Mouse (Mus musculus): ENCODE results near the gene Hyal1.

Hyal1 gene

DNA sequence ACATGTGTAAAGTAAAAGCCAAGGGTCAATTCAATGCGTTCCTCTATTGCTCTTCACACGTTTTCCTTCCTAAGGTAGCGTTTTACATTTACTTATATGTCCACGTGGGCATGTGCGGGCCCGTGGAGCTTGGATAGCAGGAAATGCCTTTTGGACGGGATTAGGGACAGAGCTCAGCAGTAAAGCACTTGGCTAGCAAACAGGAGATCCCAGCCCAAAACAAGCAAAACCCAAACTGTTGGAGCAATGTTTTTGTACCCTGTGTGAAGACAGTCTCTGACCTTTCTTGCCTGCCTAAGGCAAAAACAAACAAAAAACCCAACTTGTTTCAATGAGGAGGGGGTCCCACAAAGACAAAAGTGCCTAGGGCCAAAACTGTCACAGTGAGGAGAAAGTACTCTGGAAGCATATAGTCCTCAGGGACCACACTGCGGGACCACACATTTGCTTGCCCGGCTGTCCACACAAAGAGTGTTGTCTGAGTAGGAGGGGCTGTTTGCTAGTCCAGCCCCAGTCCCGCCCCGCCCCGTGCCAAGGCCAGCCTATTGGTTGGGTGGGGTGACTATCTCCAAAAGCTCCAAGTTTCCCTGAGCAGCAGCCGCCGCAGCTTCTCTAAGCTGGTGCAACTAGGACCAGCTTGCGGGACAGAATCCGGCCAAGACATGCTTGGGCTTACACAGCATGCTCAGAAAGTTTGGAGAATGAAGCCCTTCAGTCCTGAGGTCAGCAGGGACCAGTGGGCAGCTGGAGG, at the start of gene Hyal1:
Gene Hyal1 (plus strand): TSS at position 571 of the 751 bp plus-strand sequence.
- DNase-seq = peak in 1 of 2 experiments; percentile 36

DNA sequence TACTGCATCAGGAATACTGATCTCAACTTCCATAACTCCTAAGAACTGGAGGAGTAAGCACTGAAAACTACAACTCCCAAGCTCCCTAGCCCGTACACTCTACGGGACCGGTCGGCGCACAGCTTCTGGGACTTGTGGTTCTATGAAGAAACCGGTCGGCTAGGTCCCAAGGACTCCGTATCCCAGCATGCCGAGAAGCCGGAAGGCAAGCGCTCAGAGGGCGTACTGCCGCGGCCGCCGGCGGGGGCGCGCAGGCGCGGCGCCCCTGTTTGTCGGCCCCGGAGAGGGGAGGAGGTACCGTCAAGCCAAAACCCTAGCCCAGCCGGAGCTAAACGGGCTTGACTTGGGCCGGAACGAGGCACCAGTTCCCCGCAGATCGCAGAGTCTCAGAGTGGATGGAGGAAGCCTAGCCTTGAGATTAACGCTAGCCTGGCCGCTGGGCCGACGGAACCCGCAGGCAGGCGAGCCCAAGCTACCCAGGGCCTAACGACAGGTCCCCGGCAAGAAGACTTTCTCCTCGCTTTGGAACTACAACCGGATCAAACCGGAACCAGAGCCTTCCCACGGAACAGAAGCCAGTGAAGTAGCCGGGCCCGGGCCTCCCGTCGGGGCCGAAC, 42.8 kb upstream of the Hyal1 start, which contains the start of gene Tmem115:
Gene Tmem115 (plus strand): TSS at position 155 of the 617 bp plus-strand sequence.
- DNase-seq = peak; percentile 90 to 97

DNA sequence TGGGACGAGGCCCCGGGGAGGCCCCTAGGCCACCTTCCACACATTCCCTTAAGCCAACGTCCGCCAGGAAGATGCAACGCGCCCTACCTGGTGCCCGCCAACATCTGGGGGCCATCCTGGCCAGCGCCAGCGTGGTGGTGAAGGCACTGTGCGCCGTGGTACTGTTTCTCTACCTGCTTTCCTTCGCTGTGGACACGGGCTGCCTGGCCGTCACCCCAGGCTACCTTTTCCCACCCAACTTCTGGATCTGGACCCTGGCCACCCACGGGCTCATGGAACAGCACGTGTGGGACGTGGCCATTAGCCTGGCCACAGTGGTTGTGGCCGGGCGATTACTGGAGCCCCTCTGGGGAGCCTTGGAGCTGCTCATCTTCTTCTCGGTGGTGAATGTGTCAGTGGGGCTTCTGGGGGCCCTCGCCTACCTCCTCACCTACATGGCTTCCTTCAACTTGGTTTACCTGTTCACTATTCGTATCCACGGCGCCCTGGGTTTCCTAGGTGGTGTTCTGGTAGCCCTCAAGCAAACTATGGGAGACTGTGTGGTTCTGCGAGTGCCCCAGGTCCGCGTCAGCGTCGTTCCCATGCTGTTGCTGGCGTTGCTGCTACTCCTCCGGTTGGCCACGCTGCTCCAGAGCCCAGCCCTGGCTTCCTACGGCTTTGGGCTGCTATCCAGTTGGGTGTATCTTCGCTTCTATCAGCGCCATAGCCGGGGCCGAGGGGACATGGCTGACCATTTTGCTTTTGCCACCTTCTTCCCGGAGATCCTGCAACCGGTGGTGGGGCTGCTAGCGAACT, 42.1 kb upstream of the Hyal1 start:
- DNase-seq = peak in 1 of 2 experiments; percentile 44

DNA sequence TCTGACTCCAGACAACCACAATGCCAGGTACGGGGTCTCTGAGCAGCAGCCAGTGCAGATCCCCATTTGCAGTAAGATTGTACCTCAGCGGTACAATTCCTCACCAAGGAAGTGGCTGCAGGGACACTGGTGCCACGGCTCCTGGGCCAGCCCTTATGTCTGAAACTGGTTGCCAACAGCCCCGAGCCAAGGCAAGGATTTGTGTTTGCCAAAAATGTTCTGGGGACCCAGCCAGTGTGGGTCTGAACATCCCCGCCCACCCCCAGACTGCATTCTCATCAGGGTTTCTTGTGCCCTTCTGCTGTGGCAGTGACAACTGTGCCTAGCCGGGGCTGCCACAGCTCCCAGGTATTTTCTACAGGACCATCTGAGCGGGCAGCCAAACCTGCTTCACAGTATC, 38.5 kb upstream of the Hyal1 start:
- DNase-seq = no peak

DNA sequence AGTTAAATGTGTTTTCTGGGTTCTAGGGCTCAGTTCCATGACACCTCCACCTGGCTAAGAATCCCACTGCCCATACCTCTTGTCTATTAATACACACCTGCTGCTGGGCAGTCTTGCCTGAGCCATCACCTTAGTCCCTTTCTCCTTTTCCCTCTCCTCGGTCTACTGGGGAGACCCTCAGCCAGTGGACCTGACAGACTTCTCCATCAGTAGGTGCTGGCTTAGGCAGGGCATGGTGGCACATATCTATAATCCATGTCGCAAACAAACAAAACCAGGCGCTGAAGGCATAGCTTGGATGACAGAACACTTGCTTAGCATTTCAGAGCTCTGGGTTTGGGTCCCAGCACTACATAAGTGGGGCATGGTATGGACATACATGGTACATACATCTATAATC, 38.0 kb upstream of the Hyal1 start:
- DNase-seq = no peak

DNA sequence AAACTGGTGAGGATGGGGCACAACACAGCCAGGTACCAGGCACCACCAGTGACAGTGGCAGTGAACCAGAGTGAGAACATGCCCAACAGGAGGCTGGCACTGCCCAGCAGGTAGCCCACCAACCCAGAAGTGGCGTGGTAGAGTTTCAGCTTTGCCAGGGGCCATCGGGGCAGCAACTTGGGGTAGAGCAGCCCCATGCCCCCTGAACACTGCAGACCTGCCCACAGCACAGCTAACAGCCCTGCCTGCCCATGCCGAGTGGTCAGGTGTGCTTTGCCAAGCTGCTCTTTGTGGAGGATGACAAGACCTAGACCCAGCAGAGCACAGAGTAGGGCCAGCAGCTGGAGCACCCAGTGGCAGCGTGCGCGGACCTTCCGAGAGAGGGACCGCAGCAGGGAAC, 36.8 kb upstream of the Hyal1 start:
- no peak for DNase-seq

DNA sequence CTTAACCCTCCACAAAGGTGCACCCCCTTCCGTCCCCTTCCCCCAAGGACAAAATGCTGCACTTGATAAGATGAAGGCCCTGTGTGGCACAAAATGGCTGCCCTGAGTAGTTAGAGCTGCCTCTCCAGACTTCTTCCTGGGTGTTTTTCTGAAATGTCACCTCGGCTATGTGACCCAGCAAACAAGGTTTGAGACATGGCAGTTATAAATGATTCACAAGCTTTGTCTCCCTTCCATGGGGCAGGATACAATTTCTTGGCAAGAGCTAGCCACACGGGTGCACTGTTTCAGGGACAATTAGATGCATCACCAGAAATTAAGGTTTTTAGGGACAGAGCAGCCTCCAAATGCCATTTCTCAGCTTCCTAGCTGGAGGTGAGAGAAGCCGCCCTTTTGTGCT, 36.3 kb upstream of the Hyal1 start:
- DNase-seq = no peak

DNA sequence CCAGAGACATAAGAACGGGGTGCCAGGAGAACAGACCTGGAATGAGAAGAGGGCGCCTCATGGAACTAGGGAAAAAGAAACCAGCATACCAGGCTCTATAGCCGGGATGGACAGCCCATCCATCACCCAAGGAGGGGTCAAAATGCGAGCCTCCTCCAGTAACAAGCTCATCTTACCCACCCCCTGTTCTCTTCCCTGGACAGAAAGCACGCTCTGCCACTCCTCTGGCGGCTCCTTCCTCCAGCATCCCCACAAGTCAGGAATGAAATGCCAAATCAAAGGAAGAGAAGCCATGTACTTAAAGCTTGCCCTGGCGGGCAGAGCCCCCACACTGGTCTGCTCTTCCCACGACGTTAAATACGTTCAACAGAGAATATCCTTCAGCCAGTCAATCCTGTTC, 35.7 kb upstream of the Hyal1 start:
- no peak for DNase-seq

DNA sequence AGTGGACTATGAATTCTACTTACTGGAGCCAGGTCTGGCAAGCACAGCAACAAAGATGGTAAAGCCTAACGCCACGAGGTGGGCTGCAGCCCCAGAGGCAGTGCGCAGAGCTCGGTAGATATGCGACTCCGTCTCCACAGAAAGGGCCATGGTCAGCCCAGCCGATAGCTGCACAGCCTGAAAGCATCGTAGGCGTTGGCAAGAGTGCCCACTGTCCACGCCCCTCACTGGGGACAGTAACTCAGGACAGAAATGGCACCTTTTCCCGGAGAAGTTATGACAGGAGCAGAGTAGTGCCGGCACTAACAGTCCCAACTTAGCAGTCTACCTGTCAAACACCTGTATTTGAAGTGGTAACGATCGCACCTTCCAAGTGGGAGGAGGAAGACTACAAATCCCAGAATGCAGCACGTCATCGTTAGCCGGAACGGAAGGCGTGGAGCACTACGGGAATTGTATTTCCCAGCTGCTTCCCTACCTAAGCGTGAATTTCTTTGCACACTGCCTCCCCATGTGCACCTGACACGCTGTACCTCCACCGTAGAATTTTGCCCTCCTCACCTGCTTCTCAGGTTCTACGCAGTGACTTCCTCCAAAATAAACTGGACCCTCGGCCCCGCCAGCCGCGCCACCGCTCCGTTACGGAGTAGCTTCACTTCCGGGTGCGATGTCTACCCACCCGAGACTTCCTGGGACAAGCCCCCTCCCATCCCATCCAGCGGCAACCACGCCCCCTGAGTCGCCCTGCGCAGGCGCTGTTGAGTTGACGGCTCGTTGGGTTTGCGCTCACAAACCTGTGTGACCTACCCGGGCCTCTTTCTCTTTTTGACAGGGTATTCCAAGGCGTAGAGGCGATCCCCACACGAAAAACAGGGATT, 35.0 kb upstream of the Hyal1 start, which contains the start of the genes Cyb561d2 and Nprl2:
Gene Cyb561d2 (minus strand): TSS at position 720 of the 878 bp plus-strand sequence.
Gene Nprl2 (plus strand): TSS at position 753 of the 878 bp plus-strand sequence.
- DNase-seq = peak; percentile 93 to 94

DNA sequence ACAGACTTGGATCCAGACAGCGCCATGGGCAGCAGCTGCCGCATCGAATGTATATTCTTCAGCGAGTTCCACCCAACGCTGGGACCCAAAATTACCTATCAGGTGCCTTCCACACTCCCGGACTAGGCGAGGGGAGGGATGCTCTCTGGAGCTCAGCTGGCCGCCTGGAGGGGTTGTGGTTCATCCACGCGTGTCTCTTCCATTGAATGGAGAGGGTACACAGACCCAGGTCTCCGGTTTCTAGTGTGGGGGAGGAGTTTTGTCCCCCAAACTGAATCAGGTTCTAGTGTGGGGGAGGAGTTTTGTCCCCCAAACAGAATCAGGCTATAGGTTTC, 34.4 kb upstream of the Hyal1 start:
- no peak for DNase-seq

DNA sequence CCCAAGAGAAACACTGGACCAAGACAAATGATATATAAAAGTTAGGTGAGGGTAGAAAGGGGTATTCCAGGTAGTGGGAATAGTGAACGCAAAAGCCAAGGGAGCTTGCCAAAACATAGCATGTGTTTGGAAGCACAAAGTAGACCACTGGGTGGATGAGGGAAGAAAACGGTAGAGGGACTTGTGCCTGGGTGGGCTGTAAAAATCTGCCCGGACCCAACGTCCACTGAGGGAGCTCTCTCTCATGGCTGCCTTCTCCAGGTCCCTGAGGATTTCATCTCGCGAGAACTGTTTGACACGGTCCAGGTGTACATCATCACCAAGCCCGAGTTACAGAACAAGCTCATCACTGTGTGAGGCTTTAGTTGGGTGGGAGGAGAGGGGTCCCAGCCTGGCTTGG, 34.0 kb upstream of the Hyal1 start:
- no peak for DNase-seq

DNA sequence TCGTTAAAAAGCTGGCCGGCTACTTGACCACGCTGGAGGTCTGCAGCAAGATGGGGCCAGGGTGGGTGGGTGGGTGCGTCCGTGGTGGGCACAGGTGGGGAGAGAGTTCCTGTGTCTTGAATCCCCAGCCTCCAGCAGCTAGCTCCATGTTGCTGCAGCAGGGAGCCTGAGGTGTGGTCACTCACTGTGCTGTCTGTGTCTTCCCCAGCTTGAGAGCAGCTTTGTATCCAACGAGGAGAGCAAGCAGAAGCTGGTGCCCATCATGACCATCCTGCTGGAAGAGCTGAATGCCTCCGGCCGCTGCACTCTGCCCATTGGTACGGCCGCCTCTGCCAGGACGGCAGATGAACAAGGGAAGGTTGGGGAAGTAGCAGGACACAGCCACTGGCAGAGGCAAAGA, 33.4 kb upstream of the Hyal1 start:
- no peak for DNase-seq

DNA sequence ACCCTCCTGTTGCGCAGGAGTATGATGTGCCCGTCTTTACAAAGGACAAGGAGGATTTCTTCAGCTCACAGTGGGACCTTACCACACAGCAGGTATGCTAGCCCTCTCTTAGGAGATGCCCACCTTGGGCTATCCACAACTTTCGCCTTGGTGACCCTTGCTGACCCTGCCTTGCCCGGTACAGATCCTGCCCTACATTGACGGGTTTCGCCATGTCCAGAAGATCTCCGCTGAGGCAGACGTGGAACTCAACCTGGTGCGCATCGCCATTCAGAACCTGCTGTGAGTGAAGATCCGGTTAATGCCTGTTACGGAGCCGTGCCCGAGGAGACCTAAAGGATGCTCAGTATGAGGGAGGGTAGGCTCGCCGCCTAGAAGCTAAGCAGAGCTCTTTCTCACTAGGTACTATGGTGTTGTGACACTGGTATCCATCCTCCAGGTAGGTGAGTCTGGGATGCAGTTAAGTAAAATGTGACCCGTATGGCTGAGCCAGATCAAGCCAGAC, 32.5 kb upstream of the Hyal1 start:
- DNase-seq = no peak

DNA sequence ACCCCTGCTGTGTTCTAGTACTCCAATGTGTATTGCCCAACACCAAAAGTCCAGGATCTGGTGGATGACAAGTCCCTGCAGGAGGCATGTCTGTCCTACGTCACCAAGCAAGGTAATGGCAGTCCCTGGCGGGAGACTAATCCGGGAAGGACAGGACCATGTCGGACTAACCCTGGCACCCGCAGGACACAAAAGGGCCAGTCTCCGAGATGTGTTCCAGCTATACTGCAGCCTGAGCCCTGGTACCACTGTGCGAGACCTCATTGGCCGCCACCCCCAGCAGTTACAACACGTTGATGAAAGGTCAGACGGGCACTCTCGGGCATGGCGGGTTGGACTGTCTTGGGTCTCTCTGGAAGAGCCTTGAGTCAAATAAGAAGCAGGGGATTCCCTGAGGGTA, 32.0 kb upstream of the Hyal1 start:
- DNase-seq = no peak

DNA sequence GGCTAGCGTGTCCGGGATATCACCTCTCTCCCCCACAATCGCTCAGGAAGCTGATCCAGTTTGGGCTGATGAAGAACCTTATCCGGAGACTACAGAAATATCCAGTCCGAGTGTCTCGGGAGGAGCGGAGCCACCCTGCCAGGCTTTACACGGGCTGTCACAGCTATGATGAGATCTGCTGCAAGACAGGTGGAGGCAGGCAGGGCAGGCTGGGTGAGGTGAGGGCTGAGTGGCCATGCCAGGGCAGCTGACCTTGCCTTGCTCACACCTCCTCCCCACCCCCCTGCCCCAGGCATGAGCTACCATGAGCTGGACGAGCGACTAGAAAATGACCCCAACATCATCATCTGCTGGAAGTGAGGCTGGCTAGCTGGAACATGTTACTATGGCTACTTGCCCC, 31.5 kb upstream of the Hyal1 start:
- DNase-seq = peak in 1 of 2 experiments; percentile 18

DNA sequence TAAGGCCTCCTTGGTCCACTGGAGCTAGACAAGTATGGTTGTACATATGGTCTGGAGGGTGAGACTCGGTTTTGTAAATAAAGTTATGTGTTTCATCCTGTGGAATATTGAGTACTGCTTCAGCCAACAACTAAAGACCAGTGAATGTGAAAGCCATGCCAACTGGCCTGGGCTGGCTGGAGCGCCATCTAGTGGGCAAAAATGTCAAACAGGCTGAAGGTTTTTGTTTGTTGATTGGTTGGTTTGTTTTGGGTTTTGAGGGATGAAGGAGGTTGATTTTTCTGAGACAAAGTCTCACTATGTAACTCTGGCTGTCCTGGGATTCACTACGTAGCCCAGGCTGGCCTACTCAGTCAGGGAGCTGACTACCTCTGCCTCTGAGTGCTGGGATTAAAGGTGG, 31.1 kb upstream of the Hyal1 start:
- DNase-seq = peak; percentile 74 to 85

DNA sequence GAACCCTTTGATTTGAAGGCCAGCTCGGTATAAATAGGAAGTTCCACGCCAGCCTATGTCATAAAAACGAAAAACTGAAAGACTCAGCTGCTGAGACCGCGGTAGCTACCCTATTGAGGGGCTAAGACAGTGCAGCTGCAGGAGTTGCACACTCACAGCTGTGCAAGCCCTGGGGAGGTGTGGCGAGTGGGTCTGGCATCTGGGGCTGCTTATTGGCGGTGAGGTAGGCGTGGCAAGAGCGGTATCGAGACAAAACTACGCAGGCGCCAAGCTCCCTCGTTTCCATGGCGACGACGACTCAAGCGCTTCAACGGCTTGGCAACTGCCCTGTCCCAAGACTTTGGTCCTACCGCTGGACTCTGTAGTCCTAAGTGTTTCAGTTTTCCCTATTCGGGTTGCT, 29.7 kb upstream of the Hyal1 start, which contains the start of gene Zmynd10:
Gene Zmynd10 (plus strand): TSS at position 273 of the 400 bp plus-strand sequence.
- peak in 1 of 2 experiments; percentile 44 for DNase-seq

DNA sequence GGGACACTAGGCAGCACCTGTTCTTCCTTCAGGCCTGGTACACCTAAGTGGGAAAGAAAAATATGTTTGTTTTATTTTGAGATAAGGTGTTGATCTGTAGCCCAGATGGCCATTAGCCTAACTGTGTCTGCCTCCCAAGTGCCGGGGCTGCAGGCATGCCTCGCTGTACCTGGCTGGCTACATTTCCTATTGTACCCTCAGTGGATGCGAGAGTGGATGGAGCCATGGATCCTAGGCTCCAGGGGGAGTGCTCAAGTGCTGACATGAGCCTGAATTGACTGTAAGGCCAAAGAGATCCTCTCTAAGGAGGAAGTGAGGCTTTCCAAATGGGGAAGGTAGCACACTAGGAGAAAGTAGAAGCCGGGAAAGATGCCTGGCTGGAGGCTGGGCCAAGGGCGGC, 28.8 kb upstream of the Hyal1 start:
- no peak for DNase-seq

DNA sequence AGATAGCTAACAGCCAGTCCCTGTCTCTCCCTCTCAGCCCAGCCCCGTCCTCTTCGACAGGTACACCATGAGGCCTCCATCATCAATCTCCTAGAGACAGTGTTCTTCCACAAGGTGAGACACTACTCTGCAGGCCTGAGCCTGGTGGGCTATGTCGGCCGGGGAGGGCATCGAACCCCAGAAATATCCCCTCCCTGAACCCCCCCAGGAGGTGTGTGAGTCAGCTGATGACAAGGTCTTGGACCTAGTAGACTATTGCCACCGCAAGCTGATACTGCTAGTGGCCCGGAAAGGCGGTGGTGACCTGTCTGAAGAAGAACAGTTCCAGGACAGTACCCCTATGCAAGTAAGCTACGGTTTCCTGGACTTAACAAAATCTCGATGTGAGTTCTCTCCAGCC, 27.9 kb upstream of the Hyal1 start:
- no peak for DNase-seq

DNA sequence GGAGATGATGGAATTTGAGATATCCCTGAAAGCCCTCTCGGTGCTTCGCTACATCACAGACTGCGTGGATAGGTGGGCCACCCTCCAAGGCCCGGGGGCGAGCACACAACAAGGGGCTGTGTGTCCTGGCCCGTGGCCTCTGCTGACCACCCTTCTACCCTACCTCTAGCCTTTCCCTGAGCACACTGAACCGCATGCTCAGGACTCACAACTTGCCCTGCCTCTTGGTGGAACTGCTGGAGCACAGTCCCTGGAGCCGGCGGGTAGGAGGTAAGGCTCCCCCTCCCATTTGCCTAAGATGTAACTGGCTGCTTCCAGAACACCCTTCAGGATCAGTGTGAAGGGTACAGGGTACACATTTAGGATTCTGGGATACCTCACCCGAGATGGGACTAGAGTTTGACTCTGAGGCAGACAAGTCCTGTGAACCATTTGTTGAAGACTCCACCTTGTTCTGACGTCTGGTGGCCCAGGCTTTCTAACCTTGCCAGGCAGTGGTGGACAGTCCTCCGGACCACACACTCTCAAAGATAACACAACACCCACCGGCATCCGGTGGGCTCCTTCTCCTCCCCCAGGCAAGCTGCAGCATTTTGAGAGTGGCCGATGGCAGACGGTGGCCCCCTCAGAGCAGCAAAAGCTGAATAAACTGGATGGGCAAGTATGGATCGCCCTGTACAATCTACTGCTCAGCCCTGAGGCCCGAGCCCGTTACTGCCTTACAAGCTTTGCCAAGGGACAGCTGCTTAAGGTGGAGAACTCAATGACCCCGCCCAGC, 27.2 kb upstream of the Hyal1 start:
- DNase-seq = no peak

DNA sequence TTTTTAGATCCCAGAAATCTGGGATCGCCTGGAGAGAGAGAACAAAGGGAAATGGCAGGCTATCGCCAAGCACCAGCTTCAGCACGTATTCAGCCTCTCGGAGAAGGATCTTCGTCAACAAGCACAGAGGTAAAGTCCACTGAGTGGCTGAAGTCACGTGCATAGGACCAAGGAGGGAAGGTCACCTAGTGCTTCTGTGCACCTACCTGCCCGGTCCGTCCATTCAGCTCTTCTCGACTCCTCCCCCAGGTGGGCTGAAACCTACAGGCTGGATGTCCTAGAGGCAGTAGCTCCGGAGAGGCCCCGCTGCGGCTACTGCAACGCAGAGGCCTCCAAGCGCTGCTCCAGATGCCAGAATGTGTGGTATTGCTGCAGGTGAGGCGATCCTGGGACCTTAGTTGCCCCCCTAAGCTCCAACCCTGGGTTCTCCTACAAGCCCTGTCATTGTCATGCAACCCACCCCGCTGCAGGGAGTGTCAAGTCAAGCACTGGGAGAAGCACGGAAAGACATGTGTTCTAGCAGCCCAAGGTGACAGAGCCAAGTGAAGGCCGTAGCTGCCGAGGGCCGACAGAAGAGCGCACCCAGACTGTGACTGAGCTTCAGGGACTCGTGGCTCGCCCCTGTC, 26.1 kb upstream of the Hyal1 start:
- DNase-seq = no peak
